Mouse (Mus musculus) megakaryocyte progenitor cell, adult 5-6 weeks (primary cell): ENCODE results near the gene Foxq1. TPM values are rescaled to one million over a fixed set of nuclear protein-coding genes. Genes with fewer than 3 reads are reported as not detected.

Experiments
- ATAC-seq: replicated peaks from 2 replicates; pipeline ENCODE4 v1.8.0; 2016; ENCODE audit warnings: mild to moderate bottlenecking, moderate TSS enrichment, inconsistent platforms; ENCODE audit not compliant: poor library complexity
- total RNA-seq, 2 experiments: library from RNA; stranded (forward) in 1 of 2; stranded (reverse) in 1 of 2; fragments of 157-497, 149-512 nt in 1 of 2; fragments of 200-1000 nt in 1 of 2; gene quantifications; 2 replicates each; pipeline versions ENCODE4 v1.2.3 to v1.2.4; 2015 to 2017

Foxq1 gene
- total RNA-seq (2015) (not detected in 2 replicates), total RNA-seq (2017) (0.10 TPM in 1 of 2 replicates, not detected in the other)

DNA sequence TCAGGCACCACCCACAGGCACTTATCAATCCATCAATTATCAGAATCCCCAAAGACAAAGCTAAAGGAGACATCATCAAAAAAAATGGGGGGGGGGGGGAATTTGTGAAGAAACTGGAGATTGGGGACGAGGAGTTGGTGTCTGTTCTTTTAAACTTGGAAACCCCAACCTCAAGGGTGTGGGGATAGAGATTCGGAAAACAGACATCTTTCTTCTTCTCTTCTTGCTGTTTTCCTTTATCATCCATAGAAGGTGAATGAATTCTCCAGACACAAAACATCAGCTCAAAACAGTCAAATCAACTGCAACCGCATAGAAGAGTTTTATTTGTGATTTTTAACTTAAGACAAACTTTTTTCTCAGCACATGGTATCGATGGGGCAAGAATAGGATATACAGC, at the start of gene Foxq1:
Gene Foxq1 (plus strand): TSS at position 301 of the 400 bp plus-strand sequence.
- ATAC-seq = no peak

DNA sequence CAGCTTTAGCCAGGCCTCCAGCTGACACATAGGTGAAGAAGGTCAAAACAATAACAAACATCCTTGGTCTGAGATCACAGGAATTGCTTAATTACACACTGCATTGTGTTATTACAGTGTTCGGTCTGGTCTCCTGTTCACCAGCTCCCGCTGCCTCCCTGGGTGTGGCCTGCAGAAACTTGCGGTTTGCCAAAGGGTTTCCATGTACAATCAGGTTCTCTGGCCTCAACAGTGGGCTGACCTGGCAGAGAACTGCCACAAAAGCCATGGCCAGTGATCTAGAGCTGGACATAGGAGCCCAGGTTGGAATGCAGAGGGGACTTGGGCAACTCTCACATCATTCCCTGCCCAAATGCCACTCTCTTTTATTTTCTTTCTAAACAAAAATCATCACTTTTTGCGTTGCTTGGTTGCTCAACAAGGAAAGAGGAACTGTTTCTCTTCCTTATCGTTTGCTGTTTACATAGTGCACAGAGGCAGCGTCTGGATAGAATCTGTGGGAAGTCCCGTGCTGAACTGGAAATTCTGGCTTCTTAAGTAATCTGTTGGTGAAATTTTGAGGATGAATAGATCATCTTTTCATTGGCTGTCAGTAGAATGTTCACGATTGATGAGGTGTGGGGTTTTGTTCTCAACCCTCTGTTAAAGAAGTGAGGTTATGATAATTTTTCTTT, 49.3 kb upstream of the Foxq1 start:
- peak; percentile 79 for ATAC-seq

DNA sequence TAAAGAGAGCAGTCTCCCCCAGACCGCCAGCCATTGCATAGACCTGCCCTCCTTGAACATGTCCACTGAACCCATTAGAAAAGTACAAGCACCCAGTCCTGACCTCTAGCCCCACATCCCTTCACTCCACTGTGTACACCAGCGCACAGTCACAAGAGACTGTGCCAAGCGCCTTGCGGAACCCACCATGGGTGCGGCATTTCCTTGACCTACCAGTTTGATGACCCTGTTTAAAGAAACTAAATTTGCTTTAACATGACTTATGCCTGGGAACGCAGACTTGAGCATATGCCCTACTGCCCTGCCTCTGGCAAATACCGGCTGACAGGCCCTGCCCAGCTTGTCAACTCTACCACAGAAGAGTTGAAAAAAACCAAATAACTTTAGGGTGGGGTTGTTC, 40.7 kb upstream of the Foxq1 start:
- no peak for ATAC-seq

DNA sequence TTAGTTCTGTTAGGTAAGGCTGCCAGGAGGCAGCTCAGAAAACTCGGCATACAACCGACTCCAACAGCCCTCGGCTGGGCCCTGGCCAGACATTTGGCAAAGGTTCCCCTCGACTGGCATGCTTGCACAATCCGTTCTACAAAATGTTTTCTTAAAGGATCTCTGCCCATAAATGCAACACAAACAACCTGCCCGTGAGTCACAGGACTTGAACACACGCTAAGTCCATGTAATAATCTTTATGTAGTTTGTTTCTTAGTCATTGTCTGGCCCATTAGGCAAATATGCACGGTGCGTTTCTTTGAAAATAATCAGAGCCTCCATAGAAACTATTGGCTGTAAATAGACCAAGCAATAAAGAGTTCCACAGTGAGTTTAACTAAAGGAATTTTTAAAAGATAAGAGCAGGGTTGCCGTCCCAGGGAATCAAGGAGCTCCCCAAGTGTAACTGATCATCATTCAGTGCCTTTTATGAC, 37.5 kb upstream of the Foxq1 start:
- no peak for ATAC-seq

DNA sequence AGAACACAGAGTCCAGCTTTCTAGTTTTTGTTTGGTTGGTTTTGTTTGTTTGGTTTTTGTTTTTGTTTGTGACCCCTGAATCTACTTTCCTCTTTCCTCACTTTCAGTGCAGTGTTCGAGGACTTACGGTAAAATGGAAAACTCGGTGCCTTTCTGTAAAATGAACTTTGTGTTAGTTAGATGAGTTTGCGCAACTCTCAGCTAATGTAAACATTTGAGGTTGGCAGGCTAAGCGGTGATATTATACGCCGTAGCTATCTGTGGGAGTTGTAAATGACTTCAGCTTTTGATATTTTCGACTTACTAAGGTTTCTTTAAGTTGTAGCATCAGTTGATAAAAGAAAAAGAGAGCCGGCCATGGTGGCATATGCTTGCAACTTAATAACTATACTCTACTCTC, 37.0 kb upstream of the Foxq1 start:
- no peak for ATAC-seq

DNA sequence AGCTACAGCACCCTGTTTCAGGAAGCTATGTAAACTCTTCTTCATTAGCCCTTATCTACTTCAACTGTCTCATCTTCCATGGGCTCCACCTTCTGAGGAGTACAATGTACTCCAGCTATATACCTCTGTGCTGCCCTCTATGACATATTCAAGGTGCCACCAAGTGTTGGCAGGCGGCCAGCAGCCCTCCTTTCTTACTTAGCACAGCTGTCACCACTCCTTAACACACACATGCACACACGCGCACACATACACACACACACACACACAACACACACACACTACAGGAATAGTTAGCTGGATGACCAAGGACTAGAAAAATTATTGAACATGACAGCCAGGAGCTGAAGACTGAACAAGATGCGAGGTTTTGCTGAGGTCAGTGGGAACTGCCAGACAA, 31.0 kb upstream of the Foxq1 start:
- ATAC-seq = no peak

DNA sequence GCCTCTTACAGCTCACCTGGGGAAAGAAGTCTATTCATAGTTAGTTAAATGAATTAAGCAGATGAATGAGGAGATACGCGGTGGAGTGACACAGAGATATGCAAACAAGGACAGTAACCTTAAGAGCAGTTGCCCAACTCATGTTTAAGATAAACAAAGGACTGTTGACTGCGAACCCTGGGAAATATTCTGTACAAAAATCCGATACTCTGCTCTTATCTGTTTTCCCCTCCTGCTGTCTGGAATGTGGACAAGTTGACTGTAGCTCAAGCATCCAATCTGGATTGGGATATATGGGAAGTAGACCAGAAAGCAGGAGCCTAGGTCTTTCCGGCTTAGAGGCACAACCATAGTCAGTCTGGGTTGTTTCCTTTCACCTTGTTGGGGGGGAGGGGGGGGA, 24.7 kb upstream of the Foxq1 start:
- ATAC-seq = no peak

DNA sequence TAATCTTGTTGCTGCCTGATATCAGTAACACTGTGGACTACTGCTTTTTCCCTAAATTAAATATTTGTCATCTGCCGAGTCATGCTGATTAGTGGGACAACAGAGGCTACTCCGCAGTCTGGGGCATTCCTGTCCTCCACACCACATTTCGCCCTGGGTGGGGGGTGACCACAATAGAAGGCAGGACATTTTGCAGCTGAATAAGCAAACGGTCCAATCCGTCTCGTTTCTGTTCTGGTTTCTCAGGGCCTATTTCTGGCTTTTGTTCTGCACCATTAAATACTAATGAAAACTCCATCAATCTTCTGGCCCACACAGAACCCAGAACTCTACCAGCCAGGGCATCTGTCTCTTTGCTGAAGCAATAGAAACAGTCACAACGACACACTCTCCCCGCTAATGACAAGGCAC, 24.3 kb upstream of the Foxq1 start:
- ATAC-seq = no peak

DNA sequence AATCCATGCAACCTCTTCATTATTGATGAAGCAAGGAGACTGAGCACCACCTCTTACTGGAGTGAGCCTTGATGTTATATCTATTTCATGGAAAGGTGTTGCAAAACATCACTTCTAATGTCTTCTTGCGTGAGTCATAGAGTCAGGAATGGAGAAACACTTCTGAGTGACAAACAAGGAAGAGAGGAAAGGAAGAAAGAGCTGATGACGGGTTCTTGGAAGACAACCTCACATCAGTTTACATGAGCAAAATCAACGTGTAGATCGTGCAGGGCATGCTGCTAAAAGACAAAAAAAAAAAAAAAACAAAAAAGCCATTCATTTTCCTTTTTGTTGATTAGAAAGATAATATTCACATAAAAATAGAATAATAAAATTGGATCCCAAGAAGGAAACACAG, 21.2 kb upstream of the Foxq1 start:
- no peak for ATAC-seq

DNA sequence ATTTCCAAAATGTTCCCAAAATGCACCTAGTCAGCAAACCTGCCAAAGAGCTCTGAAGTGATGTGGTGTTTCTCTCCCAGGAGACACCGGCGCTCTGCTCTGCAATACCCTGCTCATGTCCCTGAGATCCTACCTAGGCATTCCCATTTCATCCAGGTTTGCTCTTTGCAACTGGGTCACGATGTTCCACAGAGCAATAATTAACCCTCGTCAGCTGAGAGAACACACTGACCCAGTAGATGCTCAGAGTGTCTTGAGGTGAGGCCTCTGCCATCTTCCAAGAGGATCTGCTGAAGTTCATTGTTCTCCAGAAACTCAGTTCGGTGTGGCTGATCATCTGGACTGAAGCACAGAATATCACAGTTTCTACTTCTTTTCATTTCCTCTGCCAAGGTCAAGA, 12.9 kb upstream of the Foxq1 start:
- ATAC-seq = no peak

DNA sequence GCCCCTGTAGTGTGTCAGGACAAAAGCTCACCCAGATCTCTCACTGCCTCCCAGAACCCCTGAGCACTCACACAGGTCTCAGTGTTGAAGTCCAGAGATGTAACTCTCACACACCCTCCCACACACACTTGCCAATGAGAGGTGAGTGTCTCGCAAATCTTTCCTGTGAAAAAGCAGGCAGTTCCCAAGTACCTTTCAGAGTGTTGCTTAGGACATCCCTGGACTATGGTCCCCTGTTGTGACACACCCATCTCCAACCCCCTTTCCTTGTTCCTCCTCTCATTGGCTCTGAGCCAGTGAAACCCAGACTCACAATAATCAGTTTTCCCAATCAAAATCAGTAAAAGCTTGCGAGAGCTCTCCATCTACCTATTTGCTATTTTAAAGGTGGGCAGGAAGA, 9.2 kb upstream of the Foxq1 start:
- no peak for ATAC-seq

DNA sequence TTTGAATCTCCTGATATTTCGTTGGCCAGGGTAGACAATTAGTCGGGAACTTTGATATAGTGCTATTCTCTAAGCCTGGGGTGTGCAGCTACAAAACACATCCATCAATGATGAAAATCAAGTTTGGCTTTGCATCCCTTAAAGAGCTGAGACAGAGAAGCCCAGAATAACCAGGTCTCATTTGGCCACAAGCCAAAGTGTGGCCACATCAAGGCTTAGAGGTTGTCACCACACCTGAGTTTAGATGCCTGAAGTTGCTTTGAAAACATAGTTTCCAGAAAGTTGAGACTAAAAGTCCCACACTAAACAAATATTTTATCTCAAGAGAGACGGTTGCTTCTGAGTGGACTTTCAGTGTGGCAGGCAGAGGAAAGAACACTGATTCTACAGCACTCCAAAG, 8.7 kb upstream of the Foxq1 start:
- no peak for ATAC-seq

DNA sequence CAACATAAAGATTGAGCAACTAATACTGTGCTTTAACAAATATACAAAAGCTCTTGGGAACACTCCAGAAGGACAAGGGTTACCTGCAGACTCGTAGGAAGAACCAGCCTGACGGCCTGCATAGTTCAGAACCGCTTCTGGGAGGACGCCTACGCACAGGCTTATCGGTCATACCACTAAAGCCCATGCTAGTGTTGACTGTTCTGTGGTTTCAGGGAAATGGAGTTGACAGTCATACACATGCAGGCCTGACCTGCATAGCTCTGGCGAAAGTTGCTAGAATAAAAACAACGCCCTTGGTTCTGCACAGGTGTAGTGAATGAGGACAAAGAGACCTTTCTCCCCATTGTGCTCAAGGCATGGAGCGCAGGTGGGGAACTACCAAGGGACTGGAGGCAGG, 8.3 kb upstream of the Foxq1 start:
- ATAC-seq = no peak

DNA sequence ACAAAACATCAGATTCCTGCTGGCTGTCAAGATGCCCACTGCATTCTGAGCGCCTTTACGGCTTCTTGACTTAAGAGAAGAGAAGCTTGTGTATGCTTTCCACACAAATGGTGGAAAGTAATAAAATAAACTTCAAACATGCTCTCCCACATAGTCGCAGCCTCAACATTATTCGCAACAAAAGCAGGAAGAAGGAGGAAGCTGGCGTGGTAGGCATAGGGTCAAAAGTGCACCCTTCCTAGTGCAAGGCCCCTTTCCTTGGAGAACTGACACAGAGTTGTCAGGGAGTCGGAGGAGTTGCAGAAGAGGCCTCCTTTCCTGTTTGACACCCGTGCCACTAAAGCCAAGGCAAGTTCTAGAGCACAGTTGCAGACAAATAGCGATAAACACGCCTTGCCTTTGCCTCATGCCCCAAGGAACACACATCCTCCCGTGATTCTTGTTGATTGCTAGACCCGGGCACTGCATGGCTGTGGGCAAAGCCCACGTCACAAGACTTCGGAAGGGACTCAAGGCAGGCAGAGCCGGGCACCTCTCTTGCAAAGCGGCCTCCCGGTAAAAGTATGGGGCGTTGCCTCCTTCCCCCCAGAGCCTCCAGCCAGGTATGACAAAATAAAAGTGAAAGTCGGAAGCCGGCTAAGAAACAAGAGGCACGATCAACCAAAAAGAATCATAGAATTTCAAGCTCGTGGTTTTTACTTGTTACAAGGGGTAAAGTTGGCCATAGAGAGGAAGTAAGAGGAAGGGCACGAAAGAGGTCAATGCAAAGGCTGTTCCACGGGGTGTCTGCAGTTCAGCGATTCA, 1.2 kb downstream of the Foxq1 start:
- no peak for ATAC-seq

DNA sequence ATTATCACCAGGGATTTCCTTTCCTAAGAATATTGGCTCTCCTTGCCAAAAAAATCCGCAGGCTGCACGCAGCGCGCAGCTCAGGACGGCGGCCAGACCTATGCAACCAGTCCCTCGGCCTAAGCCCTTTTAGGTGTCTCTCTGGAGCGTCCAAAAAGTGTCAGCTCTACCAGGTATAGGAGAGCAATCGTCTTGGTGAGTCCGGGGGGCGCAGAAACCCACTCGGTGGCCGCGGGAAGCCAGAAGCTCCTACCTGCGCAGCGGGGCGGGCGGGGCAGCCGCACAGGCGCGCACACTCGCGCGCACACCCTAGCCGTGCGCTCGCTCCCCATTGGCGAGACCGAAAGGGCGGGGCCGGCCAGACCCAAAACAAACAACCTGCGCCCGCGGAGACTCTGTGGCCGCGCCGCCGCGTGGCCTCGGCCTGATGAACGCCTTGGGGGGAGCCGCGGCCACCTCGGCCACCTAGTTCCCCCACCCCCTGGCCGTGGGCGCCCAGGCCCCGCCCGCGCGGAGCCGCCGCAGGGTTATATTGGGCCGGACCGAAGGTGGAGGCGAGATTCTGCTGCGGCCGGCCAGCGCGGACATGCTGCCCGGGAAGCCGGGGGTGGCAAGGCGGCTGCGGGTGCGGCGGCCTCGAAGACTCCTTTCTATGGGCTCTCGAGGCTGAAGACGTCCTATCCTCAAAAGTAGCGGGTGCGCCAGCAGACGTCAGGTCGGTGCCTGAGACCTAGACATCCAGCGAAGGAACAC, 2.0 kb downstream of the Foxq1 start:
- ATAC-seq = peak; percentile 51

DNA sequence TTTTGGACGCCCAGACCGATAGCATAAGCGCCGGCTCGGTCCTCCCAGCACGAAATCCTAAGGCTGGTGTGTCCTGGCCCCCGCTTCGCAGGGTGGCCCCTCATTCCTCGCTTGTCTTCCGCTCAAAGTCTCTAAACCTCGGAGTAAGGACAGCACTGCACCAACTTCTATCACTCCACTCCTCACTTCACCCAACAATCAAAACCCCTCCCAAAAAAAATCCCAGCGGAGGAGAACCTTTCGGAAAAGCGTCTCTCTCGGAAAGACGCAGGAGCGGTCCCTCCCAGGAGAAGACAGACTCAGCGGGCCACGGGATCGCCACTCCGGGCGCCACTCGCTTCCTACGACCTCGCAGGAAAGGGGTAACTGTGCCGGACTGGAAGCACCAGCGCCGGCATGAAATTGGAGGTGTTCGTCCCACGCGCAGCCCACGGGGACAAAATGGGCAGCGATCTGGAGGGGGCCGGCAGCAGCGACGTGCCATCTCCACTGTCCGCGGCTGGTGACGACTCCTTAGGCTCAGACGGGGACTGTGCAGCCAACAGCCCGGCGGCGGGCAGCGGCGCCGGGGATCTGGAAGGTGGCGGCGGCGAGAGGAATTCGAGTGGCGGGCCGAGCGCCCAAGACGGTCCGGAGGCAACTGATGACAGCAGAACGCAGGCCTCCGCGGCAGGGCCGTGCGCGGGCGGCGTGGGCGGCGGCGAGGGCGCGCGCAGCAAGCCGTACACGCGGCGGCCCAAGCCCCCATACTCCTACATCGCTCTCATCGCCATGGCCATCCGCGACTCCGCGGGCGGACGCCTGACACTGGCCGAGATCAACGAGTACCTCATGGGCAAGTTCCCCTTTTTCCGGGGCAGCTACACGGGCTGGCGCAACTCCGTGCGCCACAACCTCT, 2.8 kb downstream of the Foxq1 start, which contains the start of gene A530084C06Rik:
Gene A530084C06Rik (minus strand): TSS at position 813 of the 898 bp plus-strand sequence.
- ATAC-seq = peak; percentile 83

DNA sequence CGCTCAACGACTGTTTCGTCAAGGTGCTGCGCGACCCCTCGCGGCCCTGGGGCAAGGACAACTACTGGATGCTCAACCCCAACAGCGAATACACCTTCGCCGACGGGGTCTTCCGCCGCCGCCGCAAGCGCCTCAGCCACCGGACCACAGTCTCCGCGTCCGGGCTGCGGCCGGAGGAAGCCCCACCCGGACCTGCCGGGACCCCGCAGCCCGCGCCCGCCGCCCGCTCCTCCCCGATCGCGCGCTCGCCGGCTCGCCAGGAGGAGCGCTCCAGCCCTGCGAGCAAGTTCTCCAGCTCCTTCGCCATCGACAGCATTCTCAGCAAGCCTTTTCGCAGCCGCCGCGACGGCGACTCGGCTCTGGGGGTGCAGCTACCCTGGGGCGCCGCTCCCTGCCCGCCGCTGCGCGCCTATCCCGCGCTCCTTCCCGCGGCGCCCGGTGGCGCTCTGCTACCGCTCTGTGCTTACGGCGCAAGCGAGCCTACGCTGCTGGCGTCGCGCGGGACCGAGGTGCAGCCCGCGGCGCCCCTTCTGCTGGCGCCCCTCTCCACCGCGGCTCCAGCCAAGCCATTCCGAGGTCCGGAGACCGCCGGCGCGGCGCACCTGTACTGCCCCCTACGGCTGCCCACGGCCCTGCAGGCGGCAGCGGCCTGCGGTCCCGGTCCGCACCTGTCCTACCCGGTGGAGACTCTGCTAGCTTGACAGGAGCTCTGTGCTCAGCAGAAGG, 3.6 kb downstream of the Foxq1 start:
- ATAC-seq = peak; percentile 64

DNA sequence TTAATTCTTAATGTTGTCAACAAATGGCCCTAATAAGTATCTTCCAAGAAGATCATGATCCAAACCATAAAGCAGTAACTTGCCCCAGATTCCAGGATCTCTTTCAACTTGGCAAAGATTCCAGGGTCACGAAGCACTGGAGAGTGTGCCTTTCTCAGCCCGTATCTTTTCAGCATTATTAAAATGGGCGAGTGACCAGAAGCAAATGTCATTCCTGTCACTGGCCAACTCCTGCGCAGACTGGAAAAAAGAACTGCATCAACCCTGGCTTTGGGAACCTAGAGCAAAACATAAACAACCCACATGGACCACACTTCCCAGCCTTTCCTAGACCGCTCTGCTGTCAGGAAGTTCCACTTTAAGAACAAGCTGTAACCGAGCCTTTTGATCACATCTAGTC, 8.5 kb downstream of the Foxq1 start:
- no peak for ATAC-seq

DNA sequence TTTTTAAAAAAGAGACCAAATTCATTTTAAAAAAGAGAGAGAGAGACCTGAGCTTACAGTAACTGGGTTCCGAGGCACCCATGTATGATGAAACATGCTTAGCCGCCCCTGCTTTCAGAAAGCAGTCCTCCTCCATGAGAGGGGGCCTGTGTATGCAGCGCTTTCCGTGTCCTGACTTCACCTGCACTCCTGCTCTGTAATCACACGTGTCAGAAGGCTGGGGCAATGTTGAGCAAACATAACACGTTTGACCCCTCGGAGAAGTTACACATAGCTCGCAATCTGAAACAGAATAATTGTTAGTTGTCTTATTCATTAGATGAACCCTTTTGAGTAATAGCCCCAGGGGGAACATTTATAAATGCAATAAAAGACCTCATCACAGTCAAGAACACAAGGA, 11.2 kb downstream of the Foxq1 start:
- ATAC-seq = no peak
